Mouse (Mus musculus): ENCODE measurements at regions not wholly inside any gene's neighbourhood (a gene's known extent, or its start where the extent isn't known, plus 50 kb on each side); places are given as distances from the start of the nearest gene placed in this dataset.

DNA sequence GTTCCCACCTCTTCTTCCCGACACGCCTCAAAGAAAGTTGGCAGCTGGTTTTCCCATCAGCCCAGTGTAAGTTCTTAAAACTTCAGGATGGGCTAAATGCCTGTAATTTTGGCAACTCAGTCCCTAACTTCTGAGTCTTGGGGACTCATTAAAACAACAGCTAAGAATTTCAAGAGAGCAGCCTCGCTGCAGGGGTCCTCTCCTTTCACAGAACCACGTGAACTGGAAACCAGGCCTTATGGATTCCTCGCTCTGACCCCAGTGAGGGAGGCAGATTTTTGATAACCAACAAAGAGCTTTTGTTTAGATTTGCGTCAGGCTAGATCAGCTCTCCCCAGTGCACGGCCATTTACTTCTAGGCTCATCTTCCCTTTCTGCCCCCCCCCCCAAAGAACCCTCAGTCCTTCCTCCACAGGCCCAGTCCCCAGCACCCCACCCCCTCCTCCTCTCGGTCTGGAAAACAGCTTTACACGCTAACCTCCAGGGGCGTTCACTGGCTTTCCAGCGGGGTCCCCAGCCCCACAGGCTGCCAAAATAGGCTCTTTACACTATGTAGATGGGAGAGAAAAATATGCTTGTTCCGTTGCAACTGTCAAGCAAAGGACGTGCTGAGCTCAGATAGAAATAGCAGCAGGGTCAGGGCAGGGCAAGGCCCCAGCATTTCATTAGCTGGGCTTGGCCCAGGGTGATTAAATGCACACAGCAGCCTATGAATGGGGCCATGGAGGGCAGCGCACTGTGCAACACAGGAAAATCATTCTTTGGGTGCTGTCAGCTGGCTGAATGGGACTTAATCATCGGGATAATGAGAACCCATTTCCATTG, 233.5 kb downstream of the Zfp36l1 start:
- TF ChIP-seq FOSL1 (IDR thresholded peaks at IDR 0.05; ENCODE audit: insufficient read depth, low read length, poor library complexity, severe bottlenecking) (no peak), MYOD1 (IDR thresholded peaks at IDR 0.05; ENCODE audit: control insufficient read depth, insufficient read length, low read depth) (no peak), MAX (IDR thresholded peaks at IDR 0.05) (no peak), CEBPB (IDR thresholded peaks at IDR 0.05; ENCODE audit: low read depth) (no peak), CTCF (IDR thresholded peaks at IDR 0.05; ENCODE audit: control insufficient read depth, insufficient read depth, insufficient read length) (no peak), USF1 (IDR thresholded peaks at IDR 0.05; ENCODE audit: low read depth) (no peak), MYOG (IDR thresholded peaks at IDR 0.05; ENCODE audit: control insufficient read depth, extremely low read depth, insufficient read length) (no peak)
- no peaks in the 10 kb centered on the region for H3K79me2 ChIP-seq (ENCODE audit: control insufficient read depth, insufficient read depth)

GRCm38 (mm10) chr12:79878766-79879092, 234.1 kb downstream of the Zfp36l1 start:
- TF ChIP-seq MYOD1 (IDR thresholded peaks at IDR 0.05; ENCODE audit: control insufficient read depth, insufficient read length, low read depth) (peak; percentile 25), FOSL1 (IDR thresholded peaks at IDR 0.05; ENCODE audit: insufficient read depth, low read length, poor library complexity, severe bottlenecking) (no peak)
- no peaks in the 10 kb centered on the region for H3K79me3 ChIP-seq (ENCODE audit: low read depth)
- no peaks in the 10 kb centered on the region for H3K27me3 ChIP-seq (ENCODE audit: control insufficient read depth, insufficient read depth, insufficient read length)
- H3K79me2 ChIP-seq (ENCODE audit: control insufficient read depth, insufficient read depth): no peaks in the 10 kb centered on the region
- no peaks in the 10 kb centered on the region for H3K36me3 ChIP-seq (ENCODE audit: control insufficient read depth, insufficient read depth)
- no peak overlapping the region for H3ac ChIP-seq (ENCODE audit: control insufficient read depth, insufficient read length, low read depth)
- H3K4me3 ChIP-seq (ENCODE audit: insufficient read depth, poor library complexity, severe bottlenecking): no peak overlapping the region

More for the DNA sequence above, 233.5 kb downstream of the Zfp36l1 start:
- H3K27me3 ChIP-seq (ENCODE audit: control insufficient read depth, insufficient read depth, insufficient read length): no peaks in the 10 kb centered on the region
- H3K36me3 ChIP-seq (ENCODE audit: control insufficient read depth, insufficient read depth): no peaks in the 10 kb centered on the region
- H3K79me3 ChIP-seq (ENCODE audit: low read depth): no peaks in the 10 kb centered on the region
- H3K4me3 ChIP-seq (ENCODE audit: insufficient read depth, poor library complexity, severe bottlenecking): no peak overlapping the region
- no peak overlapping the region for H3ac ChIP-seq (ENCODE audit: control insufficient read depth, insufficient read length, low read depth)

- TF ChIP-seq CTCF (IDR thresholded peaks at IDR 0.05; ENCODE audit: control insufficient read depth, insufficient read depth, insufficient read length): no peak
- no peak for TF ChIP-seq FOSL1 (IDR thresholded peaks at IDR 0.05; ENCODE audit: insufficient read depth, low read length, poor library complexity, severe bottlenecking)
- TF ChIP-seq MAX (IDR thresholded peaks at IDR 0.05): no peak
- TF ChIP-seq CEBPB (IDR thresholded peaks at IDR 0.05; ENCODE audit: low read depth): no peak
- no peak for TF ChIP-seq MYOG (IDR thresholded peaks at IDR 0.05; ENCODE audit: control insufficient read depth, extremely low read depth, insufficient read length)
- no peak for TF ChIP-seq USF1 (IDR thresholded peaks at IDR 0.05; ENCODE audit: low read depth)
- Histone ChIP-seq H3K79me2 (ENCODE audit: control insufficient read depth, insufficient read depth) (no peaks in the 10 kb centered on the region), H3K36me3 (ENCODE audit: control insufficient read depth, insufficient read depth) (no peaks in the 10 kb centered on the region), H3K79me3 (ENCODE audit: low read depth) (no peaks in the 10 kb centered on the region), H3K4me3 (ENCODE audit: insufficient read depth, poor library complexity, severe bottlenecking) (no peak overlapping the region), H3K27me3 (ENCODE audit: control insufficient read depth, insufficient read depth, insufficient read length) (no peaks in the 10 kb centered on the region), H3ac (ENCODE audit: control insufficient read depth, insufficient read length, low read depth) (no peak overlapping the region)
These were observed 234.7 kb downstream of the Zfp36l1 start for GRCm38 (mm10) chr12:79878163-79878562.

GRCm38 (mm10) chr12:79874333-79874732, 238.5 kb downstream of the Zfp36l1 start:
- TF ChIP-seq MYOD1 (IDR thresholded peaks at IDR 0.05; ENCODE audit: control insufficient read depth, insufficient read length, low read depth) (no peak), CEBPB (IDR thresholded peaks at IDR 0.05; ENCODE audit: low read depth) (peak; percentile 31), MAX (IDR thresholded peaks at IDR 0.05) (peak; percentile 17), CTCF (IDR thresholded peaks at IDR 0.05; ENCODE audit: control insufficient read depth, insufficient read depth, insufficient read length) (no peak)
- H3ac ChIP-seq (ENCODE audit: control insufficient read depth, insufficient read length, low read depth): no peak overlapping the region
- H3K36me3 ChIP-seq (ENCODE audit: control insufficient read depth, insufficient read depth): no peaks in the 10 kb centered on the region
- H3K79me2 ChIP-seq (ENCODE audit: control insufficient read depth, insufficient read depth): no peaks in the 10 kb centered on the region
- H3K4me3 ChIP-seq (ENCODE audit: insufficient read depth, poor library complexity, severe bottlenecking): no peak overlapping the region
- H3K27me3 ChIP-seq (ENCODE audit: control insufficient read depth, insufficient read depth, insufficient read length): no peaks in the 10 kb centered on the region
- no peaks in the 10 kb centered on the region for H3K79me3 ChIP-seq (ENCODE audit: low read depth)

- no peak overlapping the region for H3K4me3 ChIP-seq (ENCODE audit: insufficient read depth, poor library complexity, severe bottlenecking)
These were observed 247.6 kb downstream of the Zfp36l1 start for GRCm38 (mm10) chr12:79865179-79865552.

GRCm38 (mm10) chr12:79864346-79865178, 248.3 kb downstream of the Zfp36l1 start:
- no peaks in the 10 kb centered on the region for H3K27me3 ChIP-seq (ENCODE audit: control insufficient read depth, insufficient read depth, insufficient read length)
- H3K79me2 ChIP-seq (ENCODE audit: control insufficient read depth, insufficient read depth): no peaks in the 10 kb centered on the region
- peak overlapping the region; percentile 47 for H3ac ChIP-seq (ENCODE audit: control insufficient read depth, insufficient read length, low read depth)
- H3K79me3 ChIP-seq (ENCODE audit: low read depth): no peaks in the 10 kb centered on the region
- TF ChIP-seq MYOD1 (IDR thresholded peaks at IDR 0.05; ENCODE audit: control insufficient read depth, insufficient read length, low read depth) (peak; percentile 47), FOSL1 (IDR thresholded peaks at IDR 0.05; ENCODE audit: insufficient read depth, low read length, poor library complexity, severe bottlenecking) (peak; percentile 28), MAX (IDR thresholded peaks at IDR 0.05) (no peak), CEBPB (IDR thresholded peaks at IDR 0.05; ENCODE audit: low read depth) (peak; percentile 96)
- H3K36me3 ChIP-seq (ENCODE audit: control insufficient read depth, insufficient read depth): no peaks in the 10 kb centered on the region
- H3K4me3 ChIP-seq (ENCODE audit: insufficient read depth, poor library complexity, severe bottlenecking): no peak overlapping the region

More at GRCm38 (mm10) chr12:79865179-79865552, 247.6 kb downstream of the Zfp36l1 start:
- no peaks in the 10 kb centered on the region for H3K36me3 ChIP-seq (ENCODE audit: control insufficient read depth, insufficient read depth)
- no peaks in the 10 kb centered on the region for H3K27me3 ChIP-seq (ENCODE audit: control insufficient read depth, insufficient read depth, insufficient read length)
- H3ac ChIP-seq (ENCODE audit: control insufficient read depth, insufficient read length, low read depth): no peak overlapping the region
- H3K79me2 ChIP-seq (ENCODE audit: control insufficient read depth, insufficient read depth): no peaks in the 10 kb centered on the region
- TF ChIP-seq MAX (IDR thresholded peaks at IDR 0.05) (no peak), CEBPB (IDR thresholded peaks at IDR 0.05; ENCODE audit: low read depth) (peak; percentile 60), MYOD1 (IDR thresholded peaks at IDR 0.05; ENCODE audit: control insufficient read depth, insufficient read length, low read depth) (peak; percentile 51)
- no peaks in the 10 kb centered on the region for H3K79me3 ChIP-seq (ENCODE audit: low read depth)

Measured in C2C12 (cell line).